Mouse (Mus musculus) spleen, postnatal 0 days (tissue): Measurements from ENCODE around the gene Glis1. TPM values are rescaled to one million over a fixed set of nuclear protein-coding genes. Genes with fewer than 3 reads are reported as not detected.

Source experiments
- polyA plus RNA-seq: library from polyadenylated mRNA; unstranded; fragments of >200 nt; fragmentation: Nextera tagmentation; extraction: Ambion mirVana; gene quantifications from 2 replicates; pipeline ENCODE4 v1.2.1, GENCODE M21; 2015

Glis1 gene
- polyA plus RNA-seq, result 0.16 and 0.35 TPM in 2 replicates

GRCm38 (mm10) chr4:107434356-107435237 is at the start of gene Glis1:
Gene Glis1 (plus strand): TSS chr4:107434591.

GRCm38 (mm10) chr4:107684130-107684529 is 249.7 kb downstream of the Glis1 start, which contains the start of gene Dmrtb1:
Gene Dmrtb1 (minus strand): TSS chr4:107684230.

Other genes with a start within 250 kb of the Glis1 start
- gene Ldlrad1, start 225.4 kb upstream of the Glis1 start, polyA plus RNA-seq, result not detected in 2 replicates
- gene Lrrc42, start 181.1 kb upstream of the Glis1 start, polyA plus RNA-seq, result 18.6 and 19.7 TPM in 2 replicates
- 14.6 and 16.7 TPM in 2 replicates for gene Hspb11, start 181.0 kb upstream of the Glis1 start, polyA plus RNA-seq
- gene Dio1, start 127.4 kb upstream of the Glis1 start, polyA plus RNA-seq, result not detected in 2 replicates
- 39.6 and 42.4 TPM in 2 replicates for gene Yipf1, start 120.2 kb upstream of the Glis1 start, polyA plus RNA-seq
- 14.4 and 15.8 TPM in 2 replicates for gene Ndc1, start 66.8 kb upstream of the Glis1 start, polyA plus RNA-seq
- 0.12 TPM in 1 of 2 replicates, not detected in the other for gene Dmrtb1, start 249.6 kb downstream of the Glis1 start, polyA plus RNA-seq